Comparison of ENCODE assay signal across 9 mouse cellular contexts in genomic region chr9:65696337-65696736, GRCm38 (mm10). TPM values are rescaled to one million over a fixed set of nuclear protein-coding genes. Genes with fewer than 3 reads are reported as not detected.
A peak's percentile ranks its signal among the peaks of the same experiment; 100 is the strongest.
DNase-seq lines count a peak whose midpoint lies in the region; ATAC-seq lines count a peak whose summit lies in the region.
"Had no signal": no experiment of that assay in that cellular context is flagged by ENCODE, and none has a peak within 500 bp of the region (broad histone marks: within the 10 kb centered on the region; RNA-seq: fewer than 3 reads in every experiment).

No protein-coding gene starts in this region.

- peaks cover 75% of the 10 kb centered on the region for H3K36me3 ChIP-seq in midbrain, embryonic 14.5 days (ENCODE audit: control insufficient read depth, insufficient read depth, low read length)
- H3K36me3 ChIP-seq in midbrain, embryonic 10.5 days, result peaks cover 97% of the 10 kb centered on the region
- H3K36me3 ChIP-seq in stomach, embryonic 16.5 days (ENCODE audit: control insufficient read depth, insufficient read depth, low read length), result no peaks in the 10 kb centered on the region

- no peak overlapping the region for H3K27ac ChIP-seq in midbrain, embryonic 14.5 days (replicated peaks; ENCODE audit: low read depth, low read length)
- no peak overlapping the region for H3K27ac ChIP-seq in midbrain, embryonic 10.5 days (replicated peaks)
- H3K27ac ChIP-seq in stomach, embryonic 16.5 days (ENCODE audit: low read length), result peak overlapping the region; percentile 48

- no peak overlapping the region for H3K4me2 ChIP-seq in midbrain, embryonic 14.5 days (ENCODE audit: low read length)
- no peak overlapping the region for H3K4me2 ChIP-seq in stomach, embryonic 16.5 days (ENCODE audit: low read depth, low read length)

- intact Hi-C loops in heart, postnatal 10 days (cut with DNase I), result loop anchor here (10.0 kb wide), 1 partner anchor 308 kb away; no protein-coding TSS in a partner anchor

- peaks cover 4% of the 10 kb centered on the region for H3K4me1 ChIP-seq in midbrain, embryonic 14.5 days (ENCODE audit: control insufficient read depth, insufficient read depth, low read length)
- peaks cover 29% of the 10 kb centered on the region for H3K4me1 ChIP-seq in midbrain, embryonic 10.5 days
- H3K4me1 ChIP-seq in stomach, embryonic 16.5 days (ENCODE audit: control insufficient read depth, insufficient read depth, low read length), result no peaks in the 10 kb centered on the region

- DNase-seq in heart, adult 18-20 months, result peak; percentile 46 to 53
- DNase-seq in heart, adult 8-10 months (ENCODE audit: low spot score), result no peak
- DNase-seq in midbrain, embryonic 14.5 days, result peak; percentile 54
- DNase-seq in midbrain, embryonic 10.5 days (ENCODE audit: low spot score), result no peak
- peak; percentile 57 to 64 for DNase-seq in heart, postnatal 10 days
- DNase-seq in frontal cortex, postnatal 10 days (ENCODE audit: low spot score in 2 of 2), result no peak
- DNase-seq: right cerebral cortex, postnatal 4 days had no signal

- no peak overlapping the region for H3K4me3 ChIP-seq in midbrain, embryonic 14.5 days (replicated peaks; ENCODE audit: low read depth, low read length)
- no peak overlapping the region for H3K4me3 ChIP-seq in midbrain, embryonic 10.5 days
- no peak overlapping the region for H3K4me3 ChIP-seq in stomach, embryonic 16.5 days (replicated peaks; ENCODE audit: low read length)

- no peak for ATAC-seq in midbrain, embryonic 14.5 days (ENCODE audit: low FRiP score, low TSS enrichment)
- no peak for ATAC-seq in stomach, embryonic 16.5 days (ENCODE audit: insufficient read depth, low FRiP score)
- ATAC-seq in megakaryocyte, adult 5-6 weeks (ENCODE audit: poor library complexity, severe bottlenecking), result no peak

- no peaks in the 10 kb centered on the region for H3K27me3 ChIP-seq in midbrain, embryonic 14.5 days (ENCODE audit: control insufficient read depth, insufficient read depth, low read length)
- no peaks in the 10 kb centered on the region for H3K27me3 ChIP-seq in midbrain, embryonic 10.5 days (ENCODE audit: low read depth, poor library complexity, severe bottlenecking)
- H3K27me3 ChIP-seq in stomach, embryonic 16.5 days (ENCODE audit: control insufficient read depth, insufficient read depth, low read length), result no peaks in the 10 kb centered on the region

- H3K9me3 ChIP-seq in midbrain, embryonic 14.5 days (ENCODE audit: control insufficient read depth, low read length), result no peaks in the 10 kb centered on the region
- no peaks in the 10 kb centered on the region for H3K9me3 ChIP-seq in midbrain, embryonic 10.5 days (replicated peaks)
- H3K9me3 ChIP-seq in stomach, embryonic 16.5 days (replicated peaks; ENCODE audit: control insufficient read depth, low read length), result no peaks in the 10 kb centered on the region

- H3K9ac ChIP-seq in midbrain, embryonic 14.5 days (replicated peaks; ENCODE audit: low read length), result no peak overlapping the region
- no peak overlapping the region for H3K9ac ChIP-seq in stomach, embryonic 16.5 days (ENCODE audit: low read length)

RNA-seq across cellular contexts. Expression of gene Oaz2, which starts 28.5 kb away (rescaled TPM):
- total RNA-seq in heart, adult 18-20 months (2021), result 100 to 1,000 TPM; 201 to 238 TPM
- 100 to 1,000 TPM; 182 to 262 (median 217) TPM for total RNA-seq in heart, adult 8-10 months (2022)
- polyA plus RNA-seq in midbrain, embryonic 14.5 days (2014; fragmentation: Nextera tagmentation; extraction: Ambion mirVana), result 258 and 300 TPM in 2 replicates
- 234 and 269 TPM in 2 replicates for polyA plus RNA-seq in midbrain, embryonic 10.5 days (2016; fragmentation: Nextera tagmentation; extraction: Ambion mirVana)
- total RNA-seq in heart, postnatal 10 days (2021), result 100 to 1,000 TPM; 269 to 276 TPM
- polyA plus RNA-seq in stomach, embryonic 16.5 days (2015; fragmentation: Nextera tagmentation; extraction: Ambion mirVana), result 200 and 218 TPM in 2 replicates
- 12.5 and 15.9 TPM in 2 replicates for total RNA-seq in megakaryocyte, adult 5-6 weeks (2015)
- total RNA-seq in megakaryocyte, adult 5-6 weeks (2017), result 40.2 and 43.9 TPM in 2 replicates

Comparison
In these comparisons a context has a peak if more than half of its experiments do, and no peak if none do; other contexts are left out.
1. DNase-seq: peak in heart, adult 18-20 months (2 of 2), midbrain, embryonic 14.5 days (single experiment) and heart, postnatal 10 days (2 of 2); none in heart, adult 8-10 months (single experiment), midbrain, embryonic 10.5 days (single experiment) and frontal cortex, postnatal 10 days (0 of 2).
2. RNA of gene Oaz2, which starts 28.5 kb away (total RNA-seq): 269 to 276 TPM in heart, postnatal 10 days, 201 to 238 TPM in heart, adult 18-20 months and 182 to 262 TPM in heart, adult 8-10 months; 12.5 to 43.9 TPM in megakaryocyte, adult 5-6 weeks; every median in the first group is over 4 times any median in the second.